Mouse (Mus musculus): ENCODE results near the gene Kif23.

DNA sequence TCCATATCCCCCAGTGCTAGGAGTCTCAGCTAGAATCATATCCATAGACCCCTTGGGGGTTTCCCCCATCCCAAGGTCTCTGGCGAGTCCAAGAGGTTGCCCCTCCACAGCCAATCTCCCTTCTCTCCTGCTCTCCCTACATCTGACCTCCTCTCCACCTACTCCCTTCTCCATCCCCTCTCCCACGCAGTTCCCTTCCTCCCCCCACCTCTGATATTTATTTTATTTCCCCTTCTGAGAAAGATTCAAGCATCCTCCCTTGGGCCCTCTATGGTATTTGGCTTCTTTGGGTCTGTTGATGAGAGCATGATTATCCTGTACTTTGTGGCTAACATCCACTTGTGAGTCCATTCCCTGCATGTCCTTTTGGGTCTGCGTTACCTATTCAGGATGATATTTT, 38.2 kb downstream of the Kif23 start:
- no peak for TF ChIP-seq CTCF (IDR thresholded peaks at IDR 0.05; ENCODE audit: insufficient read depth, low read length)
- TF ChIP-seq POLR2A (IDR thresholded peaks at IDR 0.05; ENCODE audit: borderline replicate concordance, extremely low read depth, low read depth, low read length) = no peak
